ENCODE assay signal across 8 mouse cellular contexts in the genomic region with DNA sequence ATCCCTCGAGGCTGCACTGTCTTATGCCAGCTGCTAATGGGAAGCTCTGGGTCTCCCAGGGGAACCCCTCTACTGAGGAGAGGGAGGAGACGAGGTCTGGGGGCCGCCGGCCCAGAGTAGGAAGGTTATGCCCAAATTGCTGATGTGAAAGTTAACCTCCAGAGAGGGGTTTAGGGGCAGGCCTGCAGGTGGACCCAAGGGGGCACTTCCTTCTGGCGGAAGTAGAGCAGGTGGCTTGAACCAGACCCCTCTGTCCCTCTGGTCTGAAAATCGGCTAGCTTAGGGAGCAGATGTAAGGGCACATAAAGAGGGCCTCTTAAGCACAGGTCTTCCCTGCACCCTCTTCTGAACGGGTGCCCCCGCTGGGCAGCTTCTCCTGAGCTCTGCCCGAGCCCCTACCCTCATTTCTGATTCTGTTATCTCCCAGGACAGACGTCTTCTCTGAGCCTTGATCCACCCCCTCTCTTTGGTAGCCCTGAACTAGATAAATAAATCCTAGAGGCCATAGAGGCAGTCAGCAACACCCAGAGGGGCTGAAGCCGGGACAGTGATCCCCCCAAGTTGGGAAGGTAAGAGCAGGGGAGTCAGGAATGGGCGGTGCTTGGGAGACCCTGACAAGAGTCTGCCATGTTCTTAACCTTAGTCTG. TPM values are rescaled to one million over a fixed set of nuclear protein-coding genes. Genes with fewer than 3 reads are reported as not detected.
DNase-seq lines count a peak whose midpoint lies in the region; ATAC-seq and TF ChIP-seq lines count a peak whose summit lies in the region.

No protein-coding gene starts in this region.

- 0 out of 2 replicates have a peak, but pooled peaks cover 2% of the 10 kb centered on the region for H3K36me3 ChIP-seq in lung, embryonic 16.5 days (ENCODE audit: control insufficient read depth, insufficient read depth, low read length)
- H3K36me3 ChIP-seq in limb, embryonic 13.5 days = peaks cover 15% of the 10 kb centered on the region; the same call in 1 of the 2 replicates
- H3K36me3 ChIP-seq in small intestine, adult 2 months (ENCODE audit: control insufficient read depth, insufficient read depth, low read length) = no peaks in the 10 kb centered on the region

- H3K4me1 ChIP-seq in lung, embryonic 16.5 days (replicated peaks; ENCODE audit: control insufficient read depth, insufficient read depth, low read length) = peaks cover 83% of the 10 kb centered on the region
- H3K4me1 ChIP-seq in limb, embryonic 13.5 days = peaks cover 93% of the 10 kb centered on the region
- H3K4me1 ChIP-seq in small intestine, adult 2 months (ENCODE audit: control insufficient read depth, insufficient read depth, insufficient read length, low read length) = peaks cover 31% of the 10 kb centered on the region

- no peak for TF ChIP-seq POLR2A in small intestine, adult 2 months (IDR thresholded peaks at IDR 0.05; ENCODE audit: low read depth, low read length)

- H3K27ac ChIP-seq in lung, embryonic 16.5 days (ENCODE audit: low read length) = peak overlapping the region; percentile 95
- H3K27ac ChIP-seq in limb, embryonic 13.5 days = peak overlapping the region; percentile 77
- peak overlapping the region; percentile 71 for H3K27ac ChIP-seq in small intestine, adult 2 months (ENCODE audit: insufficient read depth, low read depth, low read length)

- peak overlapping the region; percentile 72 for H3K4me2 ChIP-seq in lung, embryonic 16.5 days (ENCODE audit: low read depth, low read length)
- peak overlapping the region; percentile 65 for H3K4me2 ChIP-seq in limb, embryonic 13.5 days (replicated peaks)

- H3K4me3 ChIP-seq in lung, embryonic 16.5 days (ENCODE audit: low read length) = peak overlapping the region; percentile 45
- peak overlapping the region; percentile 32 for H3K4me3 ChIP-seq in limb, embryonic 13.5 days
- peak overlapping the region; percentile 57; the same call in 1 of the 2 replicates for H3K4me3 ChIP-seq in small intestine, adult 2 months (ENCODE audit: low read depth, low read length)

- H3K9ac ChIP-seq in lung, embryonic 16.5 days (ENCODE audit: low read length) = peak overlapping the region; percentile 69
- H3K9ac ChIP-seq in limb, embryonic 13.5 days = peak overlapping the region; percentile 57; the same call in 1 of the 2 replicates

- no peak for TF ChIP-seq CTCF in small intestine, adult 2 months (IDR thresholded peaks at IDR 0.05; ENCODE audit: extremely low read depth, insufficient read length, insufficient replicate concordance, low read depth, low read length)

- 46% methylated on average over 12 of the region's 12 CpGs for WGBS in lung, embryonic 16.5 days
- 49% methylated on average over 12 of the region's 12 CpGs for WGBS in limb, embryonic 13.5 days
- 74% methylated on average over 12 of the region's 12 CpGs for WGBS in small intestine, adult 2 months

- no peaks in the 10 kb centered on the region for H3K9me3 ChIP-seq in lung, embryonic 16.5 days (ENCODE audit: control insufficient read depth, low read length)
- H3K9me3 ChIP-seq in limb, embryonic 13.5 days = no peaks in the 10 kb centered on the region

- intact Hi-C loops in left cerebral cortex, postnatal 25 days (cut with DNase I) = no loop called here

- no peaks in the 10 kb centered on the region for H3K27me3 ChIP-seq in lung, embryonic 16.5 days (ENCODE audit: control insufficient read depth, insufficient read depth, low read depth, low read length)
- no peaks in the 10 kb centered on the region for H3K27me3 ChIP-seq in limb, embryonic 13.5 days
- no peaks in the 10 kb centered on the region for H3K27me3 ChIP-seq in small intestine, adult 2 months (ENCODE audit: control insufficient read depth, insufficient read depth, low read length)

- ATAC-seq in lung, embryonic 16.5 days (ENCODE audit: low read depth) = no peak
- ATAC-seq in limb, embryonic 13.5 days (ENCODE audit: low FRiP score, low read depth) = no peak

- DNase-seq in adrenal gland, postnatal 10 days = peak; percentile 14
- DNase-seq in adrenal gland, postnatal 4 days (ENCODE audit: low spot score in 2 of 2) = no peak
- no peak for DNase-seq in lung, postnatal 25 days (ENCODE audit: low spot score)
- no peak for DNase-seq in cerebellum, postnatal 36 days
- DNase-seq in left cerebral cortex, postnatal 25 days (ENCODE audit: low spot score in 2 of 2) = no peak

RNA-seq across cellular contexts. Expression of a gene that starts 18.2 kb away (rescaled TPM):
- 10 to 100 TPM; 50.4 to 76.7 TPM for total RNA-seq in adrenal gland, postnatal 10 days (2021)
- total RNA-seq in adrenal gland, postnatal 4 days (2021) = 100 to 1,000 TPM; 116 to 120 TPM
- 44.2 and 48.5 TPM in 2 replicates for polyA plus RNA-seq in lung, embryonic 16.5 days (2015; fragmentation: Nextera tagmentation; extraction: Ambion mirVana)
- 32.6 and 34.8 TPM in 2 replicates for polyA plus RNA-seq in limb, embryonic 13.5 days (2015; fragmentation: Nextera tagmentation; extraction: Ambion mirVana)
- 21.3 and 29.9 TPM in 2 replicates for polyA plus RNA-seq in small intestine, adult 2 months (2012; rRNA removed)
- total RNA-seq in left cerebral cortex, postnatal 25 days (2021) = 10 to 100 TPM; 27.5 to 29.5 TPM

RNA-seq across cellular contexts. Expression of a gene that starts 47.7 kb away (rescaled TPM):
- 10 to 100 TPM; 66.1 to 78.6 TPM for total RNA-seq in adrenal gland, postnatal 10 days (2021)
- 10 to 100 TPM; 83.0 to 91.7 TPM for total RNA-seq in adrenal gland, postnatal 4 days (2021)
- polyA plus RNA-seq in lung, embryonic 16.5 days (2015; fragmentation: Nextera tagmentation; extraction: Ambion mirVana) = 46.8 and 49.5 TPM in 2 replicates
- polyA plus RNA-seq in limb, embryonic 13.5 days (2015; fragmentation: Nextera tagmentation; extraction: Ambion mirVana) = 39.5 and 41.7 TPM in 2 replicates
- 20.8 and 22.1 TPM in 2 replicates for polyA plus RNA-seq in small intestine, adult 2 months (2012; rRNA removed)
- 100 to 1,000 TPM; 181 to 190 TPM for total RNA-seq in left cerebral cortex, postnatal 25 days (2021)

RNA-seq across cellular contexts. Expression of a gene that starts 58.3 kb away (rescaled TPM):
- total RNA-seq in adrenal gland, postnatal 10 days (2021) = 10 to 100 TPM; 22.1 to 24.2 TPM
- 10 to 100 TPM; 19.2 to 27.9 TPM for total RNA-seq in adrenal gland, postnatal 4 days (2021)
- polyA plus RNA-seq in lung, embryonic 16.5 days (2015; fragmentation: Nextera tagmentation; extraction: Ambion mirVana) = 20.8 and 22.7 TPM in 2 replicates
- polyA plus RNA-seq in limb, embryonic 13.5 days (2015; fragmentation: Nextera tagmentation; extraction: Ambion mirVana) = 10.9 and 11.2 TPM in 2 replicates
- polyA plus RNA-seq in small intestine, adult 2 months (2012; rRNA removed) = 11.3 and 17.1 TPM in 2 replicates
- 10 to 100 TPM; 33.1 to 35.1 TPM for total RNA-seq in left cerebral cortex, postnatal 25 days (2021)
